Mouse (Mus musculus): ENCODE measurements around the gene Rhov. TPM values are rescaled to one million over a fixed set of nuclear protein-coding genes. Genes with fewer than 3 reads are reported as not detected.

The Rhov gene
- polyA plus RNA-seq, 1 experiment from 2014 or later: 15.5 TPM

GRCm38 (mm10) chr2:119229775-119230704 is 41.0 kb downstream of the Rhov start, which contains the start of gene Ppp1r14d:
Gene Ppp1r14d, minus strand, starts transcription at chr2:119229906.
- no peak for ATAC-seq
- Histone ChIP-seq H3K27ac (no peak within 1 kb of the TSS), H3K27me3 (peaks cover 9% of the 10 kb centered on the region), H3K4me2 (replicated peaks) (no peak within 1 kb of the TSS), H3K4me1 (replicated peaks) (no peaks in the 10 kb centered on the region), H3K4me3 (replicated peaks) (no peak within 1 kb of the TSS), H3K9me3 (no peaks in the 10 kb centered on the region), H3K9ac (replicated peaks) (no peak within 1 kb of the TSS), H3K36me3 (no peaks in the 10 kb centered on the region)
- WGBS: 83% methylated on average over 6 of the region's 6 CpGs

Other genes starting within 250 kb of the Rhov start
- 30.7 and 31.9 TPM in 2 replicates for gene Ccdc32, start 241.9 kb downstream of the Rhov start, polyA plus RNA-seq (2015; fragmentation: Nextera tagmentation; extraction: Ambion mirVana)
- 5.6 and 5.8 TPM in 2 replicates for gene Rpusd2, start 236.5 kb downstream of the Rhov start, polyA plus RNA-seq (2015; fragmentation: Nextera tagmentation; extraction: Ambion mirVana)
- 26.6 and 30.8 TPM in 2 replicates for gene Knl1, start 224.2 kb downstream of the Rhov start, polyA plus RNA-seq (2015; fragmentation: Nextera tagmentation; extraction: Ambion mirVana)
- 21.3 and 22.5 TPM in 2 replicates for gene Rad51, start 158.5 kb downstream of the Rhov start, polyA plus RNA-seq (2015; fragmentation: Nextera tagmentation; extraction: Ambion mirVana)
- gene Rmdn3, start 114.2 kb downstream of the Rhov start, polyA plus RNA-seq (2015; fragmentation: Nextera tagmentation; extraction: Ambion mirVana): 41.0 and 44.3 TPM in 2 replicates
- 4.4 and 15.5 TPM in 2 replicates for gene Gchfr, start 103.5 kb downstream of the Rhov start, polyA plus RNA-seq (2015; fragmentation: Nextera tagmentation; extraction: Ambion mirVana)
- gene Gm14137, start 96.8 kb downstream of the Rhov start, polyA plus RNA-seq (2015; fragmentation: Nextera tagmentation; extraction: Ambion mirVana): 1.1 and 1.2 TPM in 2 replicates
- 56.7 and 59.1 TPM in 2 replicates for gene Zfyve19, start 62.7 kb downstream of the Rhov start, polyA plus RNA-seq (2015; fragmentation: Nextera tagmentation; extraction: Ambion mirVana)
- gene Dnajc17, start 62.5 kb downstream of the Rhov start, polyA plus RNA-seq (2015; fragmentation: Nextera tagmentation; extraction: Ambion mirVana): 24.0 and 24.3 TPM in 2 replicates
- gene Ppp1r14d, start 41.4 kb downstream of the Rhov start, polyA plus RNA-seq (2015; fragmentation: Nextera tagmentation; extraction: Ambion mirVana): not detected in 2 replicates
- 0.34 and 0.48 TPM in 2 replicates for gene Spint1, start 33.9 kb downstream of the Rhov start, polyA plus RNA-seq (2015; fragmentation: Nextera tagmentation; extraction: Ambion mirVana)
- 26.0 and 26.3 TPM in 2 replicates for gene Vps18, start 17.5 kb upstream of the Rhov start, polyA plus RNA-seq (2015; fragmentation: Nextera tagmentation; extraction: Ambion mirVana)
- gene Dll4, start 54.5 kb upstream of the Rhov start, polyA plus RNA-seq (2015; fragmentation: Nextera tagmentation; extraction: Ambion mirVana): 5.4 and 5.9 TPM in 2 replicates
- gene Chac1, start 80.0 kb upstream of the Rhov start, polyA plus RNA-seq (2015; fragmentation: Nextera tagmentation; extraction: Ambion mirVana): 4.0 and 4.3 TPM in 2 replicates
- 3.7 and 4.2 TPM in 2 replicates for gene Ino80, start 206.4 kb upstream of the Rhov start, polyA plus RNA-seq (2015; fragmentation: Nextera tagmentation; extraction: Ambion mirVana)